Mouse (Mus musculus) cerebellum, postnatal 14 days (tissue): ENCODE measurements around the gene Nsl1.

Source experiments
- DNase-seq, 2 experiments: peaks; one replicate each; pipeline ENCODE4 v3.0.0; 2021; ENCODE audit warnings: mixed read lengths in 2 of 2

Nsl1 gene

DNA sequence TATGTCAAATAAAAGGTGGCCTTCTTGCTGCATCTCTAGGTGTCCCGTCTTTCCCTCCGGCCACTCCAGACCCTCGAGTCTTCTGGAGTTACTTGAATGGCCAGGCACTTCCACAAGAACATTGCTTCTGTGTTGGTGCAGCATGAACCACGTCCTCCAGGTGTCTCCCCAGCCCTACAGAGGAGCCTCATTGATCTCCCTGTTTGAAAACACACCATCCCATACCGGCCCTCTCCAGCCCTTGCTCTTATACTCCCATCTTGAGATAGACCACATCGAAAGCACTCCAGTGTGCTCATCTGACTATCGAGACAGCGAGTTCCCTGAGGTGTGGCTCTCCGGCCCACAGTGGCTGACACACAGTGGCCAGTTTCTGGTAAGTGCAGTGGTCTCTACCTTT, 32.2 kb downstream of the Nsl1 start:
- no peak for DNase-seq

DNA sequence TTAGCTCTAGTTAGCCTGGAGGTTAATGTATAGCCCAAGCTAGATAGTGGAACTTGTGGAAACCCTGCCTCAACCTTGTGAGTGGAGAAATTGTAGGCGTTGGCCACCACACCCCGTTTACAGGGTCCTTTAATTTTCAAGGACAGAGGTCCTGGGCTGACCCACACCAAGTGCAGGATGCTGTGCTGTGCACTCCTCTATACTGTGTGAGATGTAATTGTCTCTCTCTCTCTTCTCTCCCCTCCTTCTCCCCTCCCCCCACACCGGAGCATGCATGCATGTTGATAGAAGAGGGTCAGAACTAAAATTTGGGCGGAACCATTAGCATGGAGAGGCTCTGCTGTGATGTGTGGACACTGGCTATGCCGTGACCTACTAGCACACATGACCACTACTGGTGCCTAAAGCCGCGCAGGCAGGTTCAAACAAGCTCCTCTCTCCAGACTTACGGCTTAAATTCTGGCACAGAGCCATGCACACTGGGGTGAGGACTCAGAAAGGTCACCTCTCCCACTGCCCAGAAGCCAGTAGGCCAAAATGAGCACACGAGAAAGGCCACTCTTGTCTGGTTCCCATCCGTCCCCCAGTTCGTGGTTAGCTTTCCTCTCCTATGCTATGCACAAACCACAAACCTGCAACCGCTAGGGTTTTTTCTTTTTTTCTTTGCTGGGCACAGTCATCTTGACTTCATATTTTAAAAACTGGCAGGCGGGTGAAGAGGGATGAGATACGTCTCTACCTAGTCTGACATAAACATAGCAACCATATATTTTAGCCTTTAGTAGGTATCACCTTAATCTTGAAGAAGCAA, 34.3 kb downstream of the Nsl1 start:
- DNase-seq, result peak; percentile 9 to 22

DNA sequence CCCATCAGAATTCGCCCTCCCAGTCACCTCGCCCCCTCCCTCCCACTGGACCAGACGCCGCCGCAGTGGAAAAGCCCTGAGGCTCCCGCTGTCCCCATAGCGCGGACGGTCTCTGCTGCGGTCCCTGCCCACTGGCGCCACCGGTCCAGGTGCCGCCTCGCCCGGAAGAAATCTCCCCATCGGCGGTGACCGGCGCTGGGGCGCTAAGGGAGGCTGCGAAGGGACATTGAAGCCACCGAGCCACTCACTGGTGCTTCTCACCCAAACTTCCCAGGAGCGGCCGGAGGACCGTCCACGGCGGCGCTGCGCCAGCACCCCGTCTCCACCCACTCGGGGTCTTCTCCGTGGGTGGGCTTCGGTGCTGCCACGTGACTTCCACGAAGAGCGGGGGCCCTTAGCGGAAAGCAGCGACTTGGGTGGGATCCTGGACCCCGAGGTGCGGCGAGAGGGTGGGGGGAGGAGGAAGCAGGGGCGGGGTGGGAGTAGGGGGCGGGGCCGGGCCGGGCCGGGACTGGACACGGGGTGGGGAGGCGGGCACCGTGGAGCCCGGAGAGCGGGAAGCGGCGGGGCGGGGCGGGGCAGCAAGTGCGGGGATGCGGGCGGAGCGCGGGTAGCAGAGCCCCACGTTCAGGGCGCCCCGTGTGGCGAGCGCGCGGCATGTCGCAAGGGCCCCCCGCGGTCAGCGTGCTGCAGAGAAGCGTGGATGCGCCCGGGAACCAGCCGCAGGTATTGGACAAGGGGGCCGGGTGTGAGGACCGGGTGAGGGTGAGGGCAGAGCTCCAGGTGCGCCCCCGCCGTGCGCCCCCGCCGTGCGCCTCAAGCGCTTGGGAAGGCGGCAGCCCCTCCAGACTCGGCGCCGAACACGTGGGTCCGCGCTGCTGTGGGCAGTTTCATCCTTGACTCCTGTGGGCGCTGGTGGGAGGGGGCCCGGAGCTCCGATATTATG, 35.3 kb downstream of the Nsl1 start, which contains the start of gene Batf3:
TSS of gene Batf3 (plus strand) at position 46 of the 946 bp plus-strand sequence.
- peak; percentile 40 to 57 for DNase-seq

- no peak for DNase-seq
Measured at GRCm38 (mm10) chr1:191099114-191099513, 36.3 kb downstream of the Nsl1 start.

DNA sequence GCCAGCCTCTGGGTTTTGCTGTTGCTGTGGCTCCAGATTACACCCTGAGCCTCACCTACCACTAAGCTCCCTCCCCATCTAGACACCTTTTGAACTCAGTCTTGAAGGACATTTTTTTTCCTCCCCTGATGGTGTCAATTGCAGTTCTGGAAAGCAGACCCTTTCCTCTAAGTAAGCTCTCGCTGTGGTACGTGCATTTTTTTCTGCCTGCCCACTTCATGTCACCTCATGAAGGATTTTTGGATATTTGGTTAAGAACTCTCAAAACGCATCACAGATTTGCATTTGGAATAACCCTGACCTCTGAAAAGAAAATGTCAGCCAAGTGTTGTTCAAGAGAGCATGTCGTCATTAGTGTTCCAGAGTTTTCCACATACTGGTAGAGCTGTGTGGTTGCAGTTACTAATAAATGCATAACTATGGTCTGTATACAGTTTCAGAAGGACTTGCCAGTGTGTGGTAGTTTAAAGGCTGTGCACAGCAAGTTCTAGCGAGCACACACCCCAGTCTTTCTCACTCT, 37.0 kb downstream of the Nsl1 start:
- no peak for DNase-seq

- no peak for DNase-seq
Measured at GRCm38 (mm10) chr1:191102730-191103370, 40.0 kb downstream of the Nsl1 start.

GRCm38 (mm10) chr1:191105246-191105645, 42.4 kb downstream of the Nsl1 start:
- DNase-seq, result no peak

DNA sequence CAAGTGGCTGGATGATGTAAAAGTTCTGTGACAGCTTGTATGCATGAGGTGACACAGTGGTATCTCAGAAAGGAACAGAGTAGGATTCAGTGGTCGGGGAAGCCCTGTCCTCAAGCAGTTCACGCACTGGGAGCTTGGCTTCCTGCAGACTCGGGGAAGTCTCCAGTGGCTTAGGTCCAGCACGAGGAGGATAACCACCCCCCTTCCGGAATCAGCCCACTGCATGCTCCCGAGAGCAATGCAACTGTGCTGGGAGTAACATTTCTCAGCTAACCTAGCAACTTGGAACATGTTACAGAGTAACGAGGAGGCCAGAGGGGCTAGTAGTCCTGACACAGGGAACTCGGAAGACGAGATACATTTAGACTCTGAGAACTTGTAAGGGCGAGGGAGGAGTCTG, 44.5 kb downstream of the Nsl1 start:
- no peak for DNase-seq

GRCm38 (mm10) chr1:191109907-191110306, 47.1 kb downstream of the Nsl1 start:
- DNase-seq, result no peak

GRCm38 (mm10) chr1:191111146-191111545, 48.3 kb downstream of the Nsl1 start:
- no peak for DNase-seq

GRCm38 (mm10) chr1:191114868-191115267, 52.1 kb downstream of the Nsl1 start:
- no peak for DNase-seq

DNA sequence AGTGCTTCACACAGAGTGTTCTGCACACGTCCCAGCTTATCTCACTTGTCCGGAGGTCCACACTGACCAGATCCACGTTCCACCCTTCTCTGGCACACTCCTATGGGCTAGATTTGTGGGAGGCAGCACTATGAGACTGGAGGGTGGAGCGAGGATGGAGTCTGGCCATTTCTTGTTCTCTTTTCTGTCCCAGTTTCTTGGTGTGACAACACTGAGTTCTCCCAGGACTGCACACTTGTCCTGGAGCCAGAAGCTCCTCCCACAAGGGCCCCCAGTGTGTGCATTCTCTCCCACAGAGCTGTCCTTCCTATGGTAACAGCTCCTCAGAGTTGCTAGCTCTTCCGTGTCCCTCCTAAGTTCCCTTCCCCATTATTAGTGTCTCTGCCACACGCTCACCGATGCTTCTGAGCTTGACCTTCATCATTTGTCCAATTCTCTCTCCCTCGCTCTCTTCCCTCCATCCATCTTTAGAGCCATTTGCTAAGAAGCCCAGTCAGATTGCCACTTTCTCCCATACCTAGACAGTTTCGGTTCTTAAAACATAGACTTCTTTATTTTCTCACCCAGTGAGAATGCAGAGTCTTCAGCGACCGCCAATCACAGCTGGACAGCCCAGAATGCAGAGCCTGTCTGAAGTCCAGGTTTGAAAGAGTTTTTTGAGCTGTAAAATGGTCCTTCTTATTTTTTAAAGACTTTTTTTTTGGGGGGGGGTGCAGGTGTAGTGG, 52.9 kb downstream of the Nsl1 start:
- DNase-seq, result no peak

GRCm38 (mm10) chr1:191122744-191123143, 59.9 kb downstream of the Nsl1 start:
- DNase-seq, result no peak

DNA sequence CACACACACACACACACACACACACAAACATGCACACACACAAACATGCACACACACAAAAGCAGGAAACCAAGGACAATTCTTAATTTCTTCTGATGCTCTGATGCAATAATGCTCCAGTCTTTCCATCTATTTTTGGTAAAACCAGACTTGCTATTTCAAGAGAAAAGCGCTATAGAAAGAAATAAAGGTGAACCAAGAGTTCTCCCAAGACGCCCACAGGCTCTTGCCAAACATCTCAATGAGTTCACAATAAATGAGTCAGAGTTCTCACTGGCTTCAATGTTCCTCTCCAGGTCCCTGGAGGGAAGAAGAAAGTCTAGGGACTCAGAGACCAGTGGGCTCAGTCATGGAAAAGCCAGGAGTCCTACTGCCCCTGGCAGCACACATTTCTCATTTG, 60.9 kb downstream of the Nsl1 start:
- DNase-seq, result no peak

DNA sequence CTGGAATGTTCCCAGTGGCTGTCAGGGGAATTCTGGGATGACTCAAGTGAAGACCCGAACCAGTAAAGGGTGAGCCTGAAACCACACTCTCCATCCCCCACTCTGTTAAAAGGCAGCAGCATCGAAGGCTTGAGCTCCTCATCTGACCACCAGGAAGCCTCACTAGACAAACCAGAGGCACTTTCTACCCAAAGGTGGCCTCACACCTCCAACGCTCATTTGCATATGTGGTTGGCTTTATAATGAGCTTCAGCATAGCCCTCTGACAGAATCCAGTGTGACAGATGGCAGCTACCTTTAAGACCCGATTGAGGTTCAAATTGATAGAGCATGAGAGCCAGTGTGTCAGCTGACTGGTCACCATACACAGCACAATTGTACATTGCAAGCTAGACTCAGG, 61.5 kb downstream of the Nsl1 start:
- DNase-seq, result no peak

DNA sequence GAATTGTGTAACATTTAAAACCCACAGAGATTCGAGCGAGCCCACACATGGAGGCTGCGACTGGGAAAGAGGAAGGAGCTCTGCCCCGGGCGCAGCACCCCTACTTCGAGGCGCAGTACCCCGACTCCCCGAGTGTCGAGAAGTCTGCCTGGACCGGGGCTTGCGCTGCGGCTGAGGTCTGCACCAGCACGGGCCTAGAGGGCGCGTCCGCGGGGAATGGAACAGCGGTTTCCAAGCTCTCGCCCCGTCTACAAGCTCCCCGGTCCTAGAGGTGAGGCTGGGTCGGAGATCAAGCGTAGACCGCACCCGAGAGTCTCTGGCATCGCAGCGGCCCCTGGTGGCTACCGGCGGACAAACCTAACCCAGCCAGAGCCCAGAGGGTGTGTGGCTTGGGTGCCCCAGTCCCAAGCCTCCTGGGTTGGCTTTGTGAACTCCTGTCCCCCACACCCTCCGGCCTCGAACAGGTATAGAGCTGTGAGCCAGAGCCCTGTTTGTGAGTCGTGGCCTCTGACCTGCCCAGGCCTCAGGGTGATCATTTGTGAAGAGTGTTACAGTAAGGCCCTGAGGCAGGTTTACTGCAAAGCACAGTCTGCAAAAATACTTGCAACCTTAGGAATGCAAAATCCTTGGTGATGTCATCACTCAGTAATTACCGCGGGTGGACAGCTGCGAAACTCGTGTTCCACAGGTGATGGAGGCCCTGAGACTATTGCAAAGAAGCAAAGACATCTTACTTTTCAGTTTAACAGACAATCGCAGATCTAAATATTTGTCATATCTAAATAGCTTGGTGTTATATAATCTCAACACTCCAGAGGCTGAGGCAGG, 63.2 kb downstream of the Nsl1 start:
- DNase-seq, result peak; percentile 56 to 70

GRCm38 (mm10) chr1:191131692-191132091, 68.9 kb downstream of the Nsl1 start:
- DNase-seq, result no peak

- DNase-seq, result no peak
Measured at GRCm38 (mm10) chr1:191132240-191132639, 69.4 kb downstream of the Nsl1 start.

- DNase-seq, result no peak
Measured at GRCm38 (mm10) chr1:191132934-191133333, 70.1 kb downstream of the Nsl1 start.

GRCm38 (mm10) chr1:191135406-191135805, 72.6 kb downstream of the Nsl1 start:
- no peak for DNase-seq
